Mouse (Mus musculus): ENCODE data around the gene Emx1. TPM values are rescaled to one million over a fixed set of nuclear protein-coding genes. Genes with fewer than 3 reads are reported as not detected.

Emx1 gene
- total RNA-seq, 2 experiments from 2014 or later = not detected

DNA sequence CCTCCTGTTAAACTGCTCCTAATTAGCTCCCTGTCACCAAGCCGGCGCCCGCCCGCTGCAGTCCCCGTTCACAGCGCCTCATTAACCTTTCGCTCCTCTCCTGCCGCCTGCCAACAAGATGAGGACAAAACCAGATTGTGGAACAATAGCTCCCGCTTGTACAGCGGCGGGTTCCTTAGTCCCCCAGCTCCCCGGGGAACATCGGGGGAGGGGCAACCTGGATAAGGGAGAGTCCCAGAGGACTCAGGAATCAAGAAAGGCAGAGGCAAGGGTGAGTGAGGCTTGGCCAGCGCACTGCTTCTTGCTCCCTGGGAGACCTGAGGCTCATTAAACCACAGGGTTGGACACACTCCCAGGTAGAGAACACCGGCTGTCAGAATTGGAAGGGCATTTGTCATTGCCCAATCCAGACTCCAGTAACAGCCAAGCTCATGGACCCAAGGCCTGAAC, 37.2 kb downstream of the Emx1 start:
- DNase-seq (ENCODE audit: low spot score in 2 of 2) = no peak

DNA sequence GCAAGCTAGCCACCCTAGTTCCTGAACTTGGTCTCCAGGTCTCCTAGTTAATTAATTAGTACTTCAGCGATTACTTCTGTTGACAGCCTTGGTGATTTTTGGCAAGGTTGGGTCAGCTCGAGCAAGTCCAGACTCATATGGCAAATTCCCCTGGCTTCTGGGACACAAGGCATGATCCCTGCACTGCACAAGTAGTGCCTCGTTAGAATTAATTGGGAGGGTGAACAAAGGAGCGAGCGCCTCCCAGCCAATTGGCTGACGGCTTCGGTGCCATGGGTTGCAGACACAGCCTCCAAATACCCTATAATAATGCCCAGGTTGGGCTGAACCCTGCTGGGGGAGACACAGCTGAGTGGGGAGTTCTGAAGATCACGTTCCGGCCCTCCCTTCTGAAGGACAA, 39.3 kb downstream of the Emx1 start:
- no peak for DNase-seq (ENCODE audit: low spot score in 2 of 2)

DNA sequence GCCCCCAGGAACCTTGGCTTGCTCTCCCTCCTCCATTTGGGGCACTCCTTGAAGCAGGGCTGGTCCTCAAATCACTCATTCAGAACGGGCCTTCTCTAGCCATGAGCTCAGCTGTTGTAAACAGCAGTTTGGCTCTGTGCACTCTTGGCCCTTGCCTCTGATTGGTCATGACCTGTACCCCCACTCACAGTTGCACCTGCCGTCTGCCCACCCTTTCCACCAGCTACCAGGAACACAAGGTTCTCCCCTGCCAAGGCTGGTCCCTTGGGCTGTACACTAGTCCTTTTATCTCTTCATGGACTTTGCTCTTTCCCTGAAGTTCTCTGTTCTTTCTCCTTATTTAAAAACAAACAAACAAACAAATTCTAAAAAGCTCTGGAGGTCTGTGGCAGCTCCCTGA, 40.3 kb downstream of the Emx1 start:
- no peak for DNase-seq (ENCODE audit: low spot score in 2 of 2)

DNA sequence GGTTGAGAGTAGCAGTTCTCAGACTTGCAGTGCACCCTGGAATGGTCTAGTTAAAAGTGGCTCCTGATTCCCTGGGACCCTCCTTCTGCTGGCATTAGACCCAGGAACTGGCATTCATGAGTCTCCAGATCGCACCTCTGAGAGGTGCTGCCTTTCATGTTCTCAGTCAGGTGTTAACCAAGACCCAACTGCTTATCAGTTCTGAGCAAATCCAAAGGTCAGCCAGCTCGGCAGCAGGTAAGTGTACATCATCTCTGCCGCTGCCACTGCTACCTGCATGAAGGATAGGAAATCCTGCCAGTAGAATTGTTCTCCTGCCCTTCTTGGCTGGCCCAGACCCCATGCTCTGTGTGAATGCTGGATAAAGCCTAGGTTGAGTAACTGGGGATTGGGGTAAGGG, 43.5 kb downstream of the Emx1 start:
- no peak for DNase-seq (ENCODE audit: low spot score in 2 of 2)

DNA sequence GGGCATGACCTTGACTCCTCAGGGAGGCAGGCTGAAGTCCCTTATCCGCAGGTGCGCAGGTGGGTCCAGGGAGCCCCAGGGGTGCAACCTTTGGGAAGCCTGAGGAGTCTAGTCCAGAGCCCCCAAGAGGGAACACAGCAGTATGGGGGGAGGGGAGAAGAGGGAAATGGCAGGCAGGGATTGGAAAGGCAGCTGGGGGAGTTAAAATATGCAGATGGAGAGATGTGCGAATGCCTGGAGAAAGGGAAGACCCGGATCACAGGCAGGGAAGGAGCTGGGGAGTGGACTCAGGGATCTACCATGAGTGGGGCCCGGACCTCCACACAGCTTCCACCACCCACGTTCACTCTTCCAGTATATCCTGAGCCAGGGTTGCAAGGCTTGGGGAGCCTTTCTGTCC, 44.2 kb downstream of the Emx1 start:
- no peak for DNase-seq (ENCODE audit: low spot score in 2 of 2)

DNA sequence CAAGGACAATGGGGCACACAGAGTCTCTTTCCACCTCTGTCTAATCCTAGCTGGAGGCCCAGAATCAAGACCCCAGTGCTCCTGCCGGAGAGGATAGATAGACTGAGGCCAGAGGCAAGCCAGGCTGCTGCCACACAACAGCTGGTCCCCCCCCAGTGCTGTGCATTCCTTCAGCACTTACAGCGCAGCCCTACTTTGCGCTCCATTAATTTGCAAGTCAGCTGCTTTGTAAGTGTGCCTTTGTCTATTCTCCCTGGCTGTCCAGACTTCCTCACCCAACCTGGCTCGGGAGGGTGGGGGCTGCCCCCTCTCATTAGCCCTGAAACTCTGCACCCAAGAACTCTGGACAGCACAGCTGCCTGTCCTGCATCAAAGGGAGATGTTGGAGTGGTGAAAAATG, 44.8 kb downstream of the Emx1 start:
- DNase-seq (ENCODE audit: low spot score in 2 of 2) = no peak

DNA sequence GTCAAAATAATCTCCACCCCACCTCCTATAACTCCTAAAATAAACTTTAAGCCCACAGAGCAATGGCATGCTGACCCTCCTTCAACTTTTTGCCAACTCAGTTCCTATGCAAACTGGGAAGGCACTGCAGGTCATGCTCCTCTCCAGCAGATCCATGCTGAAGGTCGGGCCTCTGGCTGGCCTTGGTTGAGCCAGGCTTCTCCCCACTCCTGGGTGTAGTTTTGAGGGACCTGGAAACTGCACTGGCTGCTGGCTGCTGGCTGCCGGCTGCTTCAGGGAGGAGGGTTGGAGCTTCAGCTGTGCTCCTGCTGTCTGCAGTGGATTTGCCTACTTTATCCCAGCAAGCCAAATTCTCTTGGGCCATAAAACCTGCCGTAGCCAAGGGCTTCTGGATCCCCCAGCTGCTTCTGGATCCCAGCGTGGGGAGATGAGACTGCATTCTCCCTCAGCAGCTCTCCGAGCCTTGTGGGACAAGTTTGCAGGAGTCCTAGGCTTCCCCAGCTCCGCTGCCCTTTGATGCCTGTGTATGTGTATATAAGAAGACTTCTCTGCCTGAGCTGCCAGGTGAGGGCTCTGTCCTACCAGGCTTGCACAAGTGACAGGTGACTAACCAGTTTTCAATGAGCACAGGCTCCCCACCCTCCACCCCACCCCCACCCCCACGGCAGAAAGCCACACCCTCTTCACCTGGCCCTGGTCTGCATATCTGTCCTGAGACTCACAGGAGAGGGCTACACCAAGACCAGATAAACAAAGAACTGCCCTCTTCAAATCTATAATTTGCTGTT, 45.8 kb downstream of the Emx1 start:
- no peak for DNase-seq (ENCODE audit: low spot score in 2 of 2)

DNA sequence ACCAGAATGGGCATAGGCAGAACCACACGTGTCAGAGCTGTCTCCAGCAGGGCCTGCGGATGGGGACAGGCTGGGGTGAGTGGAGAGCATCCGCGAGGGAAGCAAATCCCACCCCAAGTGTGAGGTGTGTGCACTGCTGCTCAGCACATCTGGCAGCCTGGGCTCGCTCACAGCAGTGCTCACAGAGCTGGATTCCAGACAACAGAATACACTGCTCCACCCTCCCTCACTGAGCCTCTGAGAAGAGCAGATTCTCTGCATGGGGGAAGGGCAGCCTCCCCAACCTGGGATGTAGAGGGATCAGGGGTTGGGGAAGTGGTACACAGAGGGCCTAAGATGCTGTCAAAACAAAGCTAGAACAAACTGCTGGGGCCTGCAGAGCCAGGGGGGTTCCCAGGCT, 47.6 kb downstream of the Emx1 start:
- DNase-seq (ENCODE audit: low spot score in 2 of 2) = no peak

DNA sequence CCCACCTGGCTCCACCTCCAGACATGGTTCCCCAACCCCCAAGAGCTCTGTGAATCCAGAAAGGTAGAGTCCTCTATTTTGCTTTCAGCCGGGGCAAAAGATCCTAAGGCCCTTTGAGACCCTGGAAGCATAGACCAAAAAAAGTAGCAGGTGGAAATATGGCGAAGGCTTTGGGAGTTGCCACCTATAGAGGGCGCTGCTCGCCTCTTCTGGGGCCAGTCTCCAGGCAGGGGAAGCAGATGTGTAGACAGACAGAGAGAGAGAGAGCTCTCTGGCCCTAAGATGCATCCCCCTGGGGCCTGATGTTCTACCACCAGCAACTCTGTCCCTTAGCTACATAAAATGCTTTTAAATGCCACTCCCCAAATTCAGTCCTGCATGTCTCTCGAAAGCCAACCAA, 49.8 kb downstream of the Emx1 start:
- DNase-seq (ENCODE audit: low spot score in 2 of 2) = no peak

DNA sequence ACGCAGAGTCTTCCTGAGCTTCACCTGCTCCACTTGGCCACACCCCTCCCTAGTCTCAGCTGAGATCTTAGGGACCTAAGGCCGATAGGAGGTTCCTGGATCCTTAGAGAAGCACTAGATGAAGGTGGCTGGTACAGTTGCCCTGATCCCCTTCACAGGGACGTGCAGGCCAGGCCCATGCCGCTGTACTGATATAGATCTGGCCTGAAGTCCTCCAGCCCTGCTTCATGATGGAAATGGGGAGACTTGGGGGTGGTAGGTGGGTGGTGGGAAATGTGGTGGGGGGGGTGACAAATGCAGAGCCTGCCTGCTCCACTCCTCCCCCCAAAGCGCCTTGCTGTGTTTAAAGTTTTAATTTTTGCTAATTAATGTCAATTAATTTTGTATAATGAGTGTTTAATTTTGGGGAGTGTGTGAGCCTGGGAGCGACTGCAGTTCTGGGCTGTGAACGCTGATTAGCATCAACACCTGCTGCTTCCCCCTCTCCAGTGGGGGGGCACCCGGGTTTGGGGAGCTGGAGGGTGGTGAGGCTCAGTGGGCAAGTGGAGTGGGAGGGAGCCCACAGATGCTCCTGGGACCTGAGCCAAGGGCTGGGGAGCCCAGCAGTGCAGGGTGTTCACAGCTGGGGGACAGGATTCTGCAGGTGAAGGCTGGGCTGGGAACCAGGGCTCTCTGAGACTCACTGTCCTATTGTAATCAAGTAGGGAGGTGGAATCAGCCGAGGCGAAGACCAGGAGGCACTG, 50.5 kb downstream of the Emx1 start:
- no peak for DNase-seq (ENCODE audit: low spot score in 2 of 2)

DNA sequence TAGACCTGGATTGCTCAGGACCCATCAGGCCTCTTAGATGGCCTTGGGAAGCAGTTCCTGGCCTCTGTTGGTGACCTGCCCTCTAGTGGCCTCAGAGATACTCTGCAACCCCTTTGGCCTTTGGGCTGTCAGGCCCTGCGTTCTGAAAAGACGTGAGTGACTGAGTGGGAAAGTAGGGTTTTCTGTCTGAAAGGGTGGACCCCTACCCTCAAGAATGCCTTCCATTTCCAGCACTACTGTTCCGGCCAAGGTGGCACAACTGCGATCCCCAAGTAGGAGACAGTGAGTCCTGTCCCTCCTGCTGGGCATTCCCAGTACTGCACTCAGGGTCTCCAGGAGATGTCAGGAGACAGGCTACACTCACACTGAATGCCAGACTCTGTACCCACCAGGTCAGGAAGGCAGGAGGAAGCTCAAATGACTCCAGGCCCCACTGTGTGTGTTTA, 51.8 kb downstream of the Emx1 start:
- DNase-seq (ENCODE audit: low spot score in 2 of 2) = peak; percentile 70 to 76

DNA sequence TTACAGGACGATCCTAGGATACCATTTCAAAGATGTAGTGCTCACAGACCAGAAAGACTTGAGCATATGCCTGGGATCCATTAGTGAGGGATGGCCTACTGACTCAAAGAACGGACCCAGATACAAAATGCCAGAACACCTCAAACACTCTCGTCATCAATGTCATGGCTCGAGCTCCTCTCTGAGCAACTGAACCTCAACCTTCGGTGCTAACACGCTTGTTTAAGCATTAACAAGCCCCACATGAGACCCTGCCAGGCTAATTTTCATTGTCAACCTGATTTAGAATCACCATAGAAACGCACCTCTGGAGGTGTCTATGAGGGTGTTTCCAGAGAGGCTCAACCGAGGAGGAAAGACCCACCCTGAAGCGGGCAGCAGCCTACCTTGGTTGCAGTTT, 62.6 kb downstream of the Emx1 start:
- DNase-seq (ENCODE audit: low spot score in 2 of 2) = no peak

DNA sequence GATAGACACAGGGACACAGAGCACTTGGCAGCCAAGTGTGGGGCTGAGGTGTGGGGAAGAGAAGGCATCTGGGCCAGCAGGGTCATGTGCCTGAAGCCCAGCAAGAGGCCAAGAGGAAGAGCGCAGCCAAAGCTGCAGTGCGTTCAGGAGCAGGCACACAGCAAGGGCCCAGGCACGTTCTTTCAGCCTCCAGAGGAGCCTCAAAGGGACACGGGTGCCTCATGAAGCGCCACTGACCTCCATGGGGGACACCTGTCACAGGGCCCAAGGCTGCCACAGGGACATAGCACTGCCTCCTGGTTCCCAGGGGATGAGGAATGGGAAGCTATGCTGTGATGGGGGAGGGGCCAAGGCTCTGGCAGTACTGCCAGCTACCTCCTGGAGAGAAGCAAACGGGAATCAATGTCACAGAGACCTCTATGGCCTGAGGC, 63.6 kb downstream of the Emx1 start:
- DNase-seq (ENCODE audit: low spot score in 2 of 2) = no peak

DNA sequence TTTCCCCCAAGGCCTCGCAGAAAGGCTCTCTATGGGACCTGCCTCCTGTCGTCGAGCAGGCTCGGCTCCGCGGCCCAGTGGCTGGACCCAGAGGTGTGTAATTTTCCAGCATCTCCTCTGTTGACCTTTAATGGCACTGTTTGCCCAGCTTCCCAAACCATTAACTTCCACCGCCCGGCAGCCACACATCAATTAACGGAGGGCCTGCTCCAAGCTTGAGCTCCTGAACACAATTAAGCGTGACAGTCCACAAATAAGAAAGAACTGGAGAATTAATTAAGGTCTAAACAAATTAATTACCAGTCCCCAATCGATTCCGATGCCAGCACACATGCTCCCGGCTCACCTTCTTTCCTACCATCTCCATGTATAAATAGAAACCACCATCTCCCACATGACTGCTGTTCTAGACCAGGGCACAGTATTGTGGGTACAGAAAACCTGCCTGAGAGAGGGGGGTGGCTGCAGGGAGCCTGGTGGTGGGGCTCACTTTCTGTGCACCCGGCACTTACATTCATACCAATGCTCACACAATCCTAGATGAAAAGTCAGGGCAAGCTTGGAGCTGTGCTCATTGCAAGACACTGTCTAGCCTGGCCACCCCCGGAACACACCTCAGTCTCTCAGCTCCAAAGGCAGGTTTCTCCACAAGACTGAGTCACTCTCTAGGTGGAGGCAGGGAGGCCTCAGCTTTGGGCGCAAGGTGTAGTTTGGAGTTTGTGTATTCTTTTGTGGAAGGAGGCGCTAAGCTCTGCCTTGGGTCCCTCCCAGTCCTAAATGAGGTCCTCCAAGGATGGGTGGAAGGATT, 65.2 kb downstream of the Emx1 start:
- no peak for DNase-seq (ENCODE audit: low spot score in 2 of 2)

DNA sequence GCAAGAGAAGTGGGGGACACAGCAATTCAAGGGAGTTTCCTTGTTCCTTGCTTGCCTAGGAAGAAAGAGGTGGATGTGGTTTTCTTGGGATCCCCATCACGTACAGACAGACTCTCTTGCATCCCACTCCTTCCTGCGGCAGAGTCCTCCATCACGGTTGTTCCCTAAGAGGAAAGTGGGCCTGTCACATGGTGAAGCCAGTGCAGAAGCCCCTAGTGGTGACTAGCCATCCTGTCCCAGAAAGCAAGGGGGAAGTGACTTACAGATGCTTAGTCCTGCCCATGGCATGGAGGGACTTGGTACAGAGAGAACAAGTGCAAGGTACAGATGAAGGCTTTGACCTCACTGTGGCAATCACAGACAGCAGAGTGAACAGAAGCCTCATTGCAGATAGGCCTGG, 66.0 kb downstream of the Emx1 start:
- no peak for DNase-seq (ENCODE audit: low spot score in 2 of 2)

Other genes starting within 250 kb of the Emx1 start
- gene Exoc6b, start 117.9 kb upstream of the Emx1 start, total RNA-seq (2021) = 10 to 100 TPM; 36.8 to 44.7 TPM
- 10 to 100 TPM; 67.1 to 77.5 TPM for gene Spr, start 49.7 kb upstream of the Emx1 start, total RNA-seq (2021)
- gene Sfxn5, start 146.0 kb downstream of the Emx1 start, total RNA-seq (2021) = 10 to 100 TPM; 20.0 to 35.9 TPM
- 10 to 100 TPM; 26.1 to 29.2 TPM for gene Rab11fip5, start 187.2 kb downstream of the Emx1 start, total RNA-seq (2021)
- gene Noto, start 236.4 kb downstream of the Emx1 start, total RNA-seq (2021) = not detected
- gene Smyd5, start 244.6 kb downstream of the Emx1 start, total RNA-seq (2021) = 10 to 100 TPM; 39.8 to 43.2 TPM